Mouse (Mus musculus) regulatory T cell (primary cell): ENCODE results near the gene Ankrd44.

Source experiments
- in situ Hi-C: fragments of 300-600 bp; cut with MboI, MseI; formaldehyde crosslinking; loops from one replicate; pipeline ENCODE4 v1.15.1; 2025; ENCODE audit warnings: high pct_unique_total_duplicates

Gene Ankrd44

DNA sequence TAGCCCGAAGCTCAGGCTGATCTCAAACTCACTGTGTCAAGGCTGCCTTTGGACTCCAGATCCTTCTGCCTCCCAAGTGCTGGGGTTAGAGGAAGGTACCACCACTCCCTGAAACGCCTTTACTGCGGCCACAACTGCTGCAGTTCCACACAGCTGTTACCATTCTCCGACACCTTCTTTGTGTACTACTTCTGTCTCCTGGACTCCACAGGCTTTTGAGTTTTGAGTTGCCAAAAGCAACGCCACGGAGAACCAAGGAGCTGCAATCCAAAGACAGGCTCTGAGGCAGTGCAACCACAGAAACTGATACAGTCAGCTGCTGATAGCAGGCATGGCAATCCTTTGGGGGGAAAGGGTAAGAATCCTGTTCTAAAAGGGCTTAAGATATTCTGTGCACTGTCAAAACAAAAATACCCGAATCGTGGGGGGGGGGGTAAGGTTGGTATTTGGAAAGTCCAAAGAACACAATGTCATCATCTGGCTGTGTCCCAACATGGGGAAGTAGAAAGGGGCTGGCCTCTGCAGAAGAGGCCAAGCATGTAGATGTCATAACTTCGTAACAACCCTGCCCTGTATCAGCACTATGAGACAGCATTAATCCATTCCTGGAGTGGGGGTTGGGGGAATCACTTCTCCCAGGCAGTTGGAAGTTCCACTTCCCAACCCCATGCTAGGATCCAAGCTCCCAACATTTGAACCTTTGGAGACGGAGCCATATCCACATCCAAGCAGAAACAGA, 116.2 kb downstream of the Ankrd44 start:
- in situ Hi-C loops, result no loop called here

DNA sequence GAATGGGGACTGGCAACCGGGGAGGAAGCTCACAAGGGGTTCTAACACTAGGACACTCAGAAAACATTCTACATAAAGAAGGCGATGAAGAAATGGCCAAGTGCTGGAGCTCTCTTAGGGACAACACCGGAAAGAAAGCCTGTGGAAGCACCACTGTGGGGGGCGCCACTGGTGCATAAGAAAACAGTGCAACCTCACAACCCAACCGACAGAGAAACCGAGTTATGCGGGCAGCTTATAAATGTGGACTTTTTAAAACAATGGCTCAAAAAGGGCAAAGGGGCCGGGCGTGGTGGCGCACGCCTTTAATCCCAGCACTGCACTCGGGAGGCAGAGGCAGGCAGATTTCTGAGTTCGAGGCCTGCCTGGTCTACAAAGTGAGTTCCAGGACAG, 117.1 kb downstream of the Ankrd44 start:
- in situ Hi-C loops, result no loop called here

- in situ Hi-C loops, result no loop called here
Observed at GRCm38 (mm10) chr1:54808401-54809097, 117.6 kb downstream of the Ankrd44 start.

GRCm38 (mm10) chr1:54807832-54808231, 118.4 kb downstream of the Ankrd44 start:
- in situ Hi-C loops, result no loop called here

- in situ Hi-C loops, result no loop called here
Observed at GRCm38 (mm10) chr1:54806116-54806850, 119.9 kb downstream of the Ankrd44 start.

GRCm38 (mm10) chr1:54804406-54804805, 121.8 kb downstream of the Ankrd44 start:
- in situ Hi-C loops, result no loop called here

DNA sequence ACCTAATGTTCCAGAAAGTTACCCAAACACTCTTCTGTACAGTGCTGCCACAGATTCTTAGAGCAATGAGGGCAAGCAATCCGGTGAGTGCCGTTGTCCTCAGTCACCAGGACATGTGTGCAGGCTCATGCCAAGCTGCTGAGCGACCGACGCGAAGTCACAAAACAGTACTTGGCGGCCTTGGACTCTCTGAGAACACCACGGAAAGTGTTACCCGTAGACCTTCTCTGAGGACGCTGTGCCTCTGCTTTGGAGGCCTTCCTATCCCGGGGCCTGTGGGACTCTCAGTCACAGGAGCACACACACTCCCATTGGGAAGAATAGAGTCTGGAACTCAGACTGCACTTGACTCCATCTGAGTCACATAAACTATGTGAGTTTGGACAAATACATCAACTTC, 123.5 kb downstream of the Ankrd44 start:
- in situ Hi-C loops, result no loop called here

- in situ Hi-C loops, result no loop called here
Observed at GRCm38 (mm10) chr1:54801256-54801655, 124.9 kb downstream of the Ankrd44 start.

- in situ Hi-C loops, result no loop called here
Observed at GRCm38 (mm10) chr1:54799421-54799820, 126.8 kb downstream of the Ankrd44 start.

DNA sequence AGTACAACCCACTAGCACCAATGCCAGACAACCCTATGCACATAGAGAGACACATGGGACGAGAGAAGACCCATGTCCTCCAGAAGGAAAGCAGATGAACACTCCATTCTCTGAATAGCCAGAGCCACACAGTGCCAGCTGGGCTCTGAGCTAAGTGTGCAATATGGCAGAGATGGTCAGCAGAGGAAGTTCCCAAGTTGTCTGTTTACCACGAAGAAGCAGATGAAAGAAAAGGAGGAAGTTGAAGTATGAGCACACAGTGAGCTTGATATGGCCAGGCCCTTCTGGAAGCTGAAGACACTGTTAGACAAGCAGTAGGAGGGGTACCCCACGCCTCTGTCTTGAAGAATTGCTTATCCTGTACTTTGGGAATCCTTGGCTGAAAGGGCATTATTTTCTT, 127.8 kb downstream of the Ankrd44 start:
- in situ Hi-C loops, result no loop called here

GRCm38 (mm10) chr1:54794709-54795108, 131.5 kb downstream of the Ankrd44 start:
- in situ Hi-C loops, result no loop called here

- in situ Hi-C loops, result no loop called here
Observed at GRCm38 (mm10) chr1:54791406-54791805, 134.8 kb downstream of the Ankrd44 start.

- in situ Hi-C loops, result no loop called here
Observed at GRCm38 (mm10) chr1:54789327-54789960, 136.7 kb downstream of the Ankrd44 start.

- in situ Hi-C loops, result no loop called here
Observed at GRCm38 (mm10) chr1:54788337-54788736, 137.8 kb downstream of the Ankrd44 start.

GRCm38 (mm10) chr1:54778151-54778550, 148.0 kb downstream of the Ankrd44 start:
- in situ Hi-C loops, result no loop called here

DNA sequence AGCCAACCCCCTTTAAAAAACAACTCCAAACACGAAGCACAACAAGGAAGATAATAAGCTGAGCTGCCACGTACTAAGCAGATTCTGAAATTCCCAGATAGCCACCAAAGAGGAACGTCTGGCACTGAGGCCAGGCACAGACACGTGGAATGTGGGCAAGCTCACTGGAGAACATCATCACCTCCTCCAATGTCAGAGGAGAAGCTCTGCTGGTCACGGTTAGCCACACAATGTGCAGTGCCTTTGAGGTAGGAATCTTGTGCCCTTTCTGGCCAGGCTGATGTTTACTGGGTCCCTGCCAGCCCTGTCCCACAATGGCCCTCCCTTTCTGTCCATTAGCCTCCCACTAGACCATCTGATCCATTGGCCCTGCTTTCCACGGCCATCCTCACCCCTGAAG, 149.1 kb downstream of the Ankrd44 start:
- in situ Hi-C loops, result no loop called here

DNA sequence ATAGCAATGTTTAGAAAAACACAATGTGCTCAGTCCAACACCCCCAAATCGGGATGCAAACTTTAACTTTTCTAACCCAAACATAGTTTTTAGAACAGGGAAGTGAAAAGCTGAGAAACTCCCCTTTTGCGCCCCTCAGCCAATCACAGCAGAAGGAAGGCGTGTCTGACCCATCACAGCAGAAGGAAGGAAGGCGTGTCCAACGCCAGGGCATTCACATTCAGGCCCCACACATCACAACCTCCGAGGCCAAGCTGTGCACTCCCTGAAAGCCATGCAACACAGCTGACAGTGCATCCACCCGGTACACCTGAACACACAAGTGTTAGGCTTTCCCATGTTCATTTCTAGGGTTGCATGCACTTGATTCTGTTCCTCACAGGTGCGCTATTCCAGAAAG, 150.1 kb downstream of the Ankrd44 start:
- in situ Hi-C loops, result no loop called here

DNA sequence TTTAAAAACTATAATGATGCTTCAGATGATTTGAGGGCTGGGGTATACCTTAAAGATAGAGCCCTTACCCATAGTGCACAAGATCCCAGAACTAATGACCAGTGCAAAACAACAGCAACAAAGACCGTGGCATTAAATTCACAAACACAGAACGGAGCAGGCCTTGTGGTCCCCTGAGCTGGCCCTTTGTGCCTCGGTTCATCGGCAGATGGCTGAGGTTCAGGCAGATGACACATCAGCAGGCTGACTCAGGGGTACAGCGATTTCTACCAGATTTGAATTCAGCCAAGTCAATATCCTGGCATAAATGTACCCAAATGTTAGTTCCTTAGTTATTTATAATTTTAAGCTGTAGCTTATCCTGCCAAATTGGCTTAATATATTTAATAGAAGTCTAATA, 153.3 kb downstream of the Ankrd44 start:
- in situ Hi-C loops, result no loop called here

DNA sequence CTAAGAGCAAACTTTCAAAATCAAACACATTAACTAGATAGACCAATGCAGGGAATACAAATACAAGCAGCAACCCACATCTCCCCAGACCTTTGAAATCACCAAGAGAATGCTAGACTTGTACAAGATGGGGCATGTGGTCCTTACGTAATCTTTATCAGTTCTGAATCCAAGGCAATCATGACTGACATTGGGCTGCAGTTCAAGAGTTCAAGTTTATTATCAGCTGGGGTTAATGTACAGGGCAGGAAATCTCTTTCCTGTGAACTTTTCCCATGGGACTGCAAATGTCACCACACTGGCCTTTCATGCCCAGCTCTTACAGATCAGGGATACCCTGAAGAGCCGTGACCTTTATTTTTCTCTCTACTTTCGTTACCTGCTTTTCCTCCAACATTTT, 154.7 kb downstream of the Ankrd44 start:
- in situ Hi-C loops, result no loop called here

DNA sequence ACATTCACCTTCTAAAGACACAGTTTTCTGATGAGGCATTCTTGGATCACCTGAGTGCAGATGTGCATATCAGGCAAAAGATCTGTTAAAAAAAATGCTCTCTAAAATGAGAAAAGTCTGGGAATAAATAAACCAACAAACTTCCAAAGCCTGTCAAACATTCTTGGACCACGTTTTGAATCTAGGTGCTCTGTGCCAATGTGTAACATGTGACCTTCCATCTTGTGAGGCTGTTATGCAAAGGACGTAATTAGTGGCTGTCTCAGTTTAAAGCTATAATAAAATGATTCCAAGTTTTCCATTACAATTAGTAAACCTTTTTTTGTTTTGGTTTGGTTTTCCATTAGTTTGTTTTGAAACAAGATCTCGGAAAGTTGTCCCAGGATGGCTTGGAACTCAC, 159.0 kb downstream of the Ankrd44 start:
- in situ Hi-C loops, result no loop called here

- in situ Hi-C loops, result no loop called here
Observed at GRCm38 (mm10) chr1:54765632-54766238, 160.5 kb downstream of the Ankrd44 start.
